Mouse (Mus musculus) CH12.LX (cell line): ENCODE data around the gene Olfr49.

Source experiments
- BHLHE40 ChIP-seq: IDR thresholded peaks from 2 replicates; pipeline ENCODE4 v1.6.1; 2011; ENCODE audit warnings: mild to moderate bottlenecking, low read depth, low read length, improper control_type of control experiment
- CHD1 ChIP-seq: IDR thresholded peaks from 2 replicates; pipeline ENCODE4 v1.6.1; 2012; ENCODE audit warnings: low read depth, low read length, improper control_type of control experiment, inconsistent platforms
- CHD2 ChIP-seq: IDR thresholded peaks from 2 replicates; pipeline ENCODE4 v1.6.1; 2011; ENCODE audit warnings: low read length, improper control_type of control experiment
- CTCF ChIP-seq, 2 experiments: IDR thresholded peaks in 1 of 2; conservative IDR thresholded peaks in 1 of 2; 2 replicates each; pipeline ENCODE4 v1.5.1; 2011 to 2012; ENCODE audit warnings: low read depth in 2 of 2, low read length in 2 of 2, improper control_type of control experiment in 1 of 2, inconsistent platforms in 1 of 2, mild to moderate bottlenecking in 1 of 2, moderate library complexity in 1 of 2
- ELF1 ChIP-seq: IDR thresholded peaks from 2 replicates; pipeline ENCODE4 v1.6.1; 2014; ENCODE audit warnings: low read depth, mild to moderate bottlenecking, inconsistent platforms, low read length, improper control_type of control experiment
- EP300 ChIP-seq: IDR thresholded peaks from 2 replicates; pipeline ENCODE4 v1.6.1; 2011; ENCODE audit warnings: low read length, improper control_type of control experiment
- HCFC1 ChIP-seq: IDR thresholded peaks from 2 replicates; pipeline ENCODE4 v1.6.1; 2012; ENCODE audit warnings: low read depth, mild to moderate bottlenecking, inconsistent platforms, low read length, improper control_type of control experiment
- JUND ChIP-seq: conservative IDR thresholded peaks from 2 replicates; pipeline ENCODE4 v1.6.1; 2011; ENCODE audit warnings: low read depth, low read length, improper control_type of control experiment
- NELFE ChIP-seq: IDR thresholded peaks from 2 replicates; pipeline ENCODE4 v1.6.1; 2011; ENCODE audit warnings: low read depth, low read length, improper control_type of control experiment
- NRF1 ChIP-seq: IDR thresholded peaks from 2 replicates; pipeline ENCODE4 v1.6.1; 2014; ENCODE audit warnings: low read depth, mild to moderate bottlenecking, inconsistent platforms, low read length, improper control_type of control experiment, moderate library complexity
- POLR2AphosphoS2 ChIP-seq: IDR thresholded peaks from 2 replicates; pipeline ENCODE4 v1.6.1; 2011; ENCODE audit warnings: low read depth, low read length, improper control_type of control experiment
- SIN3A ChIP-seq: IDR thresholded peaks from 2 replicates; pipeline ENCODE4 v1.6.1; 2012; ENCODE audit warnings: low read length, improper control_type of control experiment, inconsistent platforms
- USF1 ChIP-seq: IDR thresholded peaks from 2 replicates; pipeline ENCODE4 v1.6.1; 2014; ENCODE audit warnings: low read depth, mild to moderate bottlenecking, inconsistent platforms, low read length, improper control_type of control experiment
- USF2 ChIP-seq: conservative IDR thresholded peaks from 2 replicates; pipeline ENCODE4 v1.6.1; 2011; ENCODE audit warnings: low read depth, low read length, improper control_type of control experiment

- TF ChIP-seq HCFC1 (no peak), EP300 (no peak), CTCF (conservative IDR thresholded peaks at IDR 0.05 in 1 of 2, IDR thresholded peaks at IDR 0.05 in 1 of 2; ENCODE audit: low read depth in 2 of 2, low read length in 2 of 2) (no peak), NRF1 (no peak), CHD1 (no peak), NELFE (no peak), USF1 (no peak), ELF1 (no peak), USF2 (no peak), POLR2AphosphoS2 (no peak), JUND (no peak), SIN3A (no peak), BHLHE40 (no peak), CHD2 (no peak)
Observed at GRCm38 (mm10) chr14:54333452-54334189, 48.9 kb upstream of the Olfr49 start.
